Mouse (Mus musculus) heart, adult 2 months (tissue): ENCODE measurements around the gene Gnai2. TPM values are rescaled to one million over a fixed set of nuclear protein-coding genes. Genes with fewer than 3 reads are reported as not detected.
A peak's percentile ranks its signal among the peaks of the same experiment; 100 is the strongest.

Experiments used
- DNase-seq, 2 experiments: peaks; one replicate each; pipeline ENCODE4 v3.0.0; 2021
- H3K27ac ChIP-seq: fragments of 200-600 bp; 2 replicates; pipeline ENCODE4 v1.8.1; 2022
- H3K27me3 ChIP-seq: fragments of 200-500 bp; 2 replicates; pipeline ENCODE4 v1.6.1; 2012; ENCODE audit warnings: mild to moderate bottlenecking, low read length, inconsistent platforms, mixed read lengths; ENCODE audit not compliant: control insufficient read depth, insufficient read depth
- H3K36me3 ChIP-seq: fragments of 200-500 bp; 2 replicates; pipeline ENCODE4 v1.6.1; 2012; ENCODE audit warnings: low read length, inconsistent platforms; ENCODE audit not compliant: control insufficient read depth, insufficient read depth
- H3K4me1 ChIP-seq: fragments of 200-500 bp; 2 replicates; pipeline ENCODE4 v1.6.1; 2011; ENCODE audit warnings: low read length; ENCODE audit not compliant: control insufficient read depth, insufficient read depth
- H3K4me3 ChIP-seq: fragments of 200-600 bp; 2 replicates; pipeline ENCODE4 v1.8.1; 2022
- H3K79me2 ChIP-seq: fragments of 200-500 bp; replicated peaks from 2 replicates; pipeline ENCODE4 v1.6.1; 2012; ENCODE audit warnings: mild to moderate bottlenecking, inconsistent platforms, low read length, moderate library complexity, mixed read lengths; ENCODE audit not compliant: control insufficient read depth, insufficient read depth
- H3K9ac ChIP-seq: fragments of 200-500 bp; 2 replicates; pipeline ENCODE4 v1.6.1; 2012; ENCODE audit warnings: low read depth, mild to moderate bottlenecking, control low read depth, inconsistent platforms, low read length, mixed read lengths
- CTCF ChIP-seq: fragments of 200-600 bp; IDR thresholded peaks from 2 replicates; pipeline ENCODE4 v1.8.1; 2022; ENCODE audit warnings: antibody characterized with exemption, mild to moderate bottlenecking, moderate library complexity
- EP300 ChIP-seq: fragments of 200-500 bp; IDR thresholded peaks from 2 replicates; pipeline ENCODE4 v1.6.1; 2011; ENCODE audit warnings: low read depth, low read length, control low read depth; ENCODE audit not compliant: insufficient read depth
- POLR2A ChIP-seq: fragments of 200-500 bp; IDR thresholded peaks from 2 replicates; pipeline ENCODE4 v1.6.1; 2011; ENCODE audit warnings: mild to moderate bottlenecking, low read depth, low read length, control low read depth; ENCODE audit not compliant: insufficient read depth
- WGBS: fragments of 180-500 bp; shearing (Covaris S2); methylation state at CpG from one replicate; pipeline ENCODE4 v1.1.7; 2018; 5-methylcytosine and 5-hydroxymethylcytosine counted together
- intact Hi-C: fragments of 180-260 bp; cut with DNase I; formaldehyde crosslinking; loops from one replicate; pipeline ENCODE4 v1.15.1; 2025
- polyA plus RNA-seq: library from polyadenylated mRNA; depleted of rRNA; stranded (reverse); fragments of >200 nt; gene quantifications from 2 replicates; pipeline ENCODE4 v1.2.3, GENCODE M21; 2012
- total RNA-seq, 2 experiments: library from RNA; stranded (reverse); gene quantifications; 2 replicates each; pipeline ENCODE4 v1.2.3; 2021

Gnai2 gene
- total and polyA plus RNA-seq, 3 experiments, result 243 to 311 (median 250) TPM

DNA sequence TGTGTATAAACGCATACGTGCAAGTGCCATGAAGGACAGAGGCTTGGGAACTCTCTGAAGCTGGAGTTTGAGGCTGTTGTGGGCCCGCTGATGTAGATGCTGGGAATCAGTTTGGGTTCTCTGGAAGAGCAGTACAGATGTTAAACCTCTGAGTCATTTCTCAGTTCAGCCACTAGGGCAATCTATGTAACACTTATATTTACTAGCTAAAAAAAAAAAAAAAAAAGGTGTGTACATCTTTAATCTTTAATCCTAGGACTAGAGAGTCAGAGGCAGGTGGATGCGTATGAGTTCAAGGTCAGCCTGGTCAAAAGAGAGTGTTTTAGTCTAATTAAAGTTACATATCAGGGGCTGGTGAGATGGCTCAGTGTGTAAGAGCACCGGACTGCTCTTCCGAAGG lies 11.8 kb upstream of the Gnai2 start:
- Histone ChIP-seq H3K36me3 (no peaks in the 10 kb centered on the region), H3K9ac (no peak overlapping the region), H3K79me2 (no peaks in the 10 kb centered on the region), H3K27ac (no peak overlapping the region), H3K27me3 (no peaks in the 10 kb centered on the region), H3K4me3 (no peak overlapping the region), H3K4me1 (peaks cover 4% of the 10 kb centered on the region)
- DNase-seq, result no peak
- WGBS, result 84% methylated on average over 6 of the region's 6 CpGs
- peak; percentile 39 for TF ChIP-seq CTCF
- no peak for TF ChIP-seq POLR2A
- intact Hi-C loops, result no loop called here

DNA sequence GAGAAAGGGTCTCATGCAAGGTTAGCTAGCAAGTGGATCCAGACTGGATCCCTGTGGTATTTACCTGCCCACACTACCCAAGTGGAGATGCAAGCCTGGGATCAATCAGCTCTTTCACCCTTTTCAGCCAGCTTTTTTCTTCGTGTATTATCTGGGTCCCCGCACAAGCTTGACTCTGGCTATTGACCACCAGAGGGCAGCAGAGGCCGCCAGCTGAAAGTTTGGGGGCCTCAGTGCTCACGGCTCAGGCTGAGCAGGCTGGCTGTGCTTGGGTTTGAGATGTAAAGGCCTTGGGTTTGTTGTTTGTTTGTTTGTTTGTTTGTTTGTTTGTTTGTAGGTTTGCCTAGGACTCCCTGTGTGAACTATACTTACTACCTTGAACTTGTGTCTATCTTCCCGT lies 10.4 kb upstream of the Gnai2 start:
- DNase-seq, result peak; percentile 74 to 83
- H3K4me1 ChIP-seq, result peaks cover 5% of the 10 kb centered on the region
- intact Hi-C loops, result loop anchor here (1.0 to 2.0 kb wide), 2 partner anchors 31 to 79 kb away; partner anchors contain the start of gene Hyal2
- no peaks in the 10 kb centered on the region for H3K27me3 ChIP-seq
- no peak overlapping the region for H3K4me3 ChIP-seq
- WGBS, result 18% methylated on average over 5 of the region's 5 CpGs
- no peaks in the 10 kb centered on the region for H3K36me3 ChIP-seq
- H3K9ac ChIP-seq, result no peak overlapping the region
- no peak overlapping the region for H3K27ac ChIP-seq
- no peaks in the 10 kb centered on the region for H3K79me2 ChIP-seq
- TF ChIP-seq CTCF (peak; percentile 94), POLR2A (no peak), EP300 (peak; percentile 70)

- H3K27ac ChIP-seq, result no peak overlapping the region; the same call in 1 of the 2 replicates
- no peak overlapping the region for H3K9ac ChIP-seq
- no peaks in the 10 kb centered on the region for H3K79me2 ChIP-seq
- intact Hi-C loops, result loop anchor here (1.0 to 2.0 kb wide), 2 partner anchors 31 to 78 kb away; partner anchors contain the start of gene Hyal2
- H3K4me3 ChIP-seq, result no peak overlapping the region; the same call in 1 of the 2 replicates
- 41% methylated on average over 7 of the region's 7 CpGs for WGBS
- DNase-seq, result no peak
- no peaks in the 10 kb centered on the region for H3K27me3 ChIP-seq
- no peaks in the 10 kb centered on the region for H3K36me3 ChIP-seq
- peaks cover 6% of the 10 kb centered on the region for H3K4me1 ChIP-seq
- TF ChIP-seq CTCF, result no peak
- no peak for TF ChIP-seq EP300
- no peak for TF ChIP-seq POLR2A
Measured at GRCm38 (mm10) chr9:107645153-107645510, 10.0 kb upstream of the Gnai2 start.

DNA sequence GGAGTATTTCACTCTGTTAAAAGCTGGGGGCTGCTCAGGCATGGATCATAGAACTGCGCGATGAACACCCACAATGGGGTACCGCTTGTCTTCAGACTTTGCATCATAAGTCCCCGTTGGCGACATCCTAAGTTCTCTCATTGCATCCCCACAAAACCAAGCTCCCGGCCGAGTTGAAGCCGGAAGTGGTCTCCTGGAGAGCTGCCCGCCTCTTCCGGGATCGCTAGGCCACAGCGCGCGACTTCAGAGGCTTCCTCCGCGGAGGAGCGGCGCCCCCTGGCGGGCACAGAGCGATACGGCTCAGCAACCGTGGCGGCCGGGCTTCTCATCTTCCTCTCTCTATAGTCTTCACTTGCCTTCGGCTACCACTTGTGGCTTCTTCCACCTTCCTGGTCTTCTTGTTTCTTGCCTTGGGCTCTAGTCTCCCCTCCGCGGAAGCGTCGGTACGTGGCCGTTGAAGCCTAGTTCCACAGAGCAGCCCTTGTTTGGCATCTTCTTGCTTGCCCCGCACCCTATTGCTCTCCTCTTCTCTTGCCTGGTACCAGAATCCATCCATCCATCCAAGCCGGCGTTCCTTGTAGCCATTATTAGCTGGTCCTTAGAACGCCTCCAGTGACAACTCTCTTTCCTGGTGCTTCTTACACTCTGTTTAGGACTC lies 9.5 kb upstream of the Gnai2 start:
- Histone ChIP-seq H3K4me3 (peak overlapping the region; percentile 49), H3K79me2 (no peaks in the 10 kb centered on the region), H3K27me3 (no peaks in the 10 kb centered on the region), H3K27ac (peak overlapping the region; percentile 58), H3K36me3 (no peaks in the 10 kb centered on the region), H3K4me1 (peaks cover 8% of the 10 kb centered on the region), H3K9ac (peak overlapping the region; percentile 50)
- 3% methylated on average over 35 of the region's 35 CpGs for WGBS
- peak; percentile 92 to 95 for DNase-seq
- TF ChIP-seq EP300 (peak; percentile 67; the same call in 1 of the 2 replicates), POLR2A (peak; percentile 71), CTCF (no peak; the same call in 1 of the 2 replicates)
- intact Hi-C loops, result loop anchor here (1.0 to 2.0 kb wide), 4 partner anchors 18 to 78 kb away; partner anchors contain the start of gene Hyal2

GRCm38 (mm10) chr9:107643544-107644214 lies 8.5 kb upstream of the Gnai2 start:
- H3K4me3 ChIP-seq, result no peak overlapping the region
- TF ChIP-seq CTCF (no peak), POLR2A (no peak), EP300 (no peak)
- peaks cover 8% of the 10 kb centered on the region for H3K4me1 ChIP-seq
- 92% methylated on average over 13 of the region's 13 CpGs for WGBS
- H3K79me2 ChIP-seq, result no peaks in the 10 kb centered on the region
- DNase-seq, result no peak
- no peaks in the 10 kb centered on the region for H3K27me3 ChIP-seq
- H3K36me3 ChIP-seq, result no peaks in the 10 kb centered on the region
- H3K9ac ChIP-seq, result no peak overlapping the region
- H3K27ac ChIP-seq, result no peak overlapping the region
- intact Hi-C loops, result loop anchor here (1.0 to 2.0 kb wide), 3 partner anchors 17 to 77 kb away; partner anchors contain the start of gene Hyal2

DNA sequence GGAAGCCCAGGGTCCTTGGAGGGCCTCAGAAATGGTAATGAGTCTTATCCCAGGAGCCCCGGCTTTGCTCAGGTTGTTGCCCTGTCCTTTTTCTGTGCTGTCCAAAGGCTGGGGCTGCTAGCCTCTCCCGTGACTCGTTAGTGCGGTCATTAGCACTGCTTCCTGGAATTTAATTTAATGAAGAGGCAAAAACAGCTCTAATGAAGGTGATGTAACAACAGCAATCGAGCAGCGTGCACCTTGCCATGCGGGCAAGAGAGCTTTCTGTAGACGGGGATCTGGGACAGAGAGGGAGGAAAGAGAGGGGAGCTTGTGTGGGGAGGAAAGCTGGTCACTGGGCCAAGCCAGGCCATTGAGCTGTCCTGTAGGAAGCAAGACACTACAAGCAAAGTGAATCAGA lies 6.5 kb upstream of the Gnai2 start:
- 67% methylated on average over 8 of the region's 8 CpGs for WGBS
- TF ChIP-seq POLR2A (no peak), EP300 (no peak), CTCF (no peak)
- intact Hi-C loops, result no loop called here
- H3K27ac ChIP-seq, result no peak overlapping the region
- no peak overlapping the region for H3K4me3 ChIP-seq
- H3K36me3 ChIP-seq, result no peaks in the 10 kb centered on the region
- no peaks in the 10 kb centered on the region for H3K27me3 ChIP-seq
- no peak overlapping the region for H3K9ac ChIP-seq
- DNase-seq, result no peak
- peaks cover 8% of the 10 kb centered on the region for H3K4me1 ChIP-seq
- H3K79me2 ChIP-seq, result no peaks in the 10 kb centered on the region
